Mouse (Mus musculus) liver, postnatal 0 days (tissue): ENCODE results near the gene Plekhn1.

Experiments used
- CTCF ChIP-seq: sonication (generic); IDR thresholded peaks from 2 replicates; pipeline ENCODE4 v1.5.1; 2016; ENCODE audit warnings: antibody characterized with exemption, low read depth
- EP300 ChIP-seq: IDR thresholded peaks from 2 replicates; pipeline ENCODE4 v1.6.1; 2016; ENCODE audit warnings: antibody characterized with exemption, low read depth, mild to moderate bottlenecking

DNA sequence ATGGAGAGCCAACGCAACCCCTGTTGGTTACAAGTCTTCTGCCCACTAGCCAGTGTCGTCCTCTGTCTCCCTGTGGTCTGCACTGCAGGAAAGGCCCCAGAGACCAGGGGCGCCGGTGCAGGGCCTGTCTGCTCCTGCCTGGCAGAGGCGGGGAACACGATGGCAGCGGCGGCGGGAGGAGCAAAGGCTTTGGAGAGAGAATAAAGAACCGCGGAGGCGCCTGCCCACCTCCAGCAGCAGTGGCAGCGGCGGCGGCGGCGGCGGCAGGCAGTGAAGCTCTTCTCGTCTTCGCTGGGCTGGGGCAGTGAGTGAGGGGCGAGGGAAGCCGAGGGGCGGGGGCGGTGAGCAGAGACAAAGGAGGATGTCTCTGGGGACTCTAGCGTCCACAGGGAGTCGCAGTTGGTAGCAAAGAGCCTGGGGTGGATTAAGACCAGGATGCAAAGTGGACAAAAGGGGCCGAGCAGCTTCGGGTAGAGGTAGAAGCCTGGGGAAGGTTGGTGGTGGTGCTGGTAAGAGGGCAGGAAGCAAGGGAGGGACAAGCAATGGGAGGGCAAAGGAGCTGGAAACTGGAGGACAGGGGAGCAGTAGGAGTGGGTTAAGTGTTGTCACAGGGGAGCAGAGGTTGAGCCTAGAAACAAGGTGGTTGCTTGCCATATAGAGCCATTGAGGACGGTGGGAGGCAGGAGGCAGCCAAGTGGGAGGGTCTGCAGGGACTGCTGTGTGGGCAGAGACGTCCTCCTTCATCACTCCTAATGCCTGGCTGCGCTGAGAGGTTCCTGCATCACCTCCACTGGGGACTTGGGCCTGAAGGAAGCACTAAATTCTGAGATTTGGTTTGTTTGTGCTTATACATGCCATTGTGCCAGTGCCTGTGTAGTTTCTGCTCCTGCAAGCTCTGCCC is 48.5 kb downstream of the Plekhn1 start:
- no peak for TF ChIP-seq CTCF
- no peak for TF ChIP-seq EP300
